Mouse (Mus musculus): ENCODE measurements around the gene Zfp810. TPM values are rescaled to one million over a fixed set of nuclear protein-coding genes. Genes with fewer than 3 reads are reported as not detected.
A peak's percentile ranks its signal among the peaks of the same experiment; 100 is the strongest.
"Not testable (repeated sequence)": the region's sequence is repeated elsewhere in the genome, so short reads cannot be mapped to it uniquely, and the experiment has no call there.

The Zfp810 gene
- total RNA-seq (2021), result 1 to 10 TPM; 5.3 to 8.3 TPM
- long read RNA-seq, experiment 1, partial matches to known transcripts, result 0 of 7 reads
- long read RNA-seq, experiment 1, other reads (novel, unspliced or antisense), result 4 of 7 reads
- long read RNA-seq, experiment 2, transcript Zfp810-201 (8 exons, 3,238 nt), result major isoform, 5 of 6 reads
- long read RNA-seq, experiment 2, partial matches to known transcripts, result 0 of 6 reads
- long read RNA-seq, experiment 2, other reads (novel, unspliced or antisense), result 1 of 6 reads

- DNase-seq, result peak; percentile 92 to 94
Observed at GRCm38 (mm10) chr9:22307156-22307919, at the start of gene Zfp810. Gene Zfp810 (minus strand): TSS chr9:22307648.

GRCm38 (mm10) chr9:22355919-22356318 is 48.5 kb upstream of the Zfp810 start:
- DNase-seq, result no peak

GRCm38 (mm10) chr9:22353901-22354300 is 46.5 kb upstream of the Zfp810 start:
- DNase-seq, result no peak

GRCm38 (mm10) chr9:22353465-22353864 is 46.0 kb upstream of the Zfp810 start:
- no peak for DNase-seq

GRCm38 (mm10) chr9:22340331-22340730 is 32.9 kb upstream of the Zfp810 start:
- DNase-seq, result no peak

- DNase-seq, result no peak
Observed at GRCm38 (mm10) chr9:22337217-22337616, 29.8 kb upstream of the Zfp810 start.

- peak; percentile 88 to 91 for DNase-seq
Observed at GRCm38 (mm10) chr9:22327475-22328387, 20.3 kb upstream of the Zfp810 start.

GRCm38 (mm10) chr9:22327099-22327474 is 19.6 kb upstream of the Zfp810 start:
- peak; percentile 30 to 67 for DNase-seq

- DNase-seq, result no peak
Observed at GRCm38 (mm10) chr9:22324579-22324978, 17.1 kb upstream of the Zfp810 start.

- no peak for DNase-seq
Observed at GRCm38 (mm10) chr9:22322381-22323211, 15.1 kb upstream of the Zfp810 start.

GRCm38 (mm10) chr9:22319109-22319508 is 11.7 kb upstream of the Zfp810 start:
- DNase-seq, result no peak

GRCm38 (mm10) chr9:22316047-22316446 is 8.6 kb upstream of the Zfp810 start:
- not testable (repeated sequence) for DNase-seq

- DNase-seq, result peak in 1 of 2 experiments; percentile 12
Observed at GRCm38 (mm10) chr9:22314066-22314465, 6.6 kb upstream of the Zfp810 start.

- no peak for DNase-seq
Observed at GRCm38 (mm10) chr9:22313218-22313617, 5.8 kb upstream of the Zfp810 start.

GRCm38 (mm10) chr9:22309651-22310050 is 2.2 kb upstream of the Zfp810 start:
- no peak for DNase-seq

- not testable (repeated sequence) for DNase-seq
Observed at GRCm38 (mm10) chr9:22307920-22308262, 443 bp upstream of the Zfp810 start.

GRCm38 (mm10) chr9:22306726-22307125 is 722 bp downstream of the Zfp810 start:
- no peak for DNase-seq

GRCm38 (mm10) chr9:22302199-22302598 is 5.2 kb downstream of the Zfp810 start:
- no peak for DNase-seq

- DNase-seq, result no peak
Observed at GRCm38 (mm10) chr9:22278733-22279132, 28.7 kb downstream of the Zfp810 start.

GRCm38 (mm10) chr9:22268886-22269285 is 38.6 kb downstream of the Zfp810 start:
- DNase-seq, result no peak

- DNase-seq, result no peak
Observed at GRCm38 (mm10) chr9:22262611-22263010, 44.8 kb downstream of the Zfp810 start.

- DNase-seq, result no peak
Observed at GRCm38 (mm10) chr9:22261594-22261993, 45.9 kb downstream of the Zfp810 start.
